Mouse (Mus musculus): ENCODE data around the gene Tvp23a. TPM values are rescaled to one million over a fixed set of nuclear protein-coding genes. Genes with fewer than 3 reads are reported as not detected.

The Tvp23a gene
- polyA plus RNA-seq, 1 experiment from 2014 or later, result 35.5 TPM

DNA sequence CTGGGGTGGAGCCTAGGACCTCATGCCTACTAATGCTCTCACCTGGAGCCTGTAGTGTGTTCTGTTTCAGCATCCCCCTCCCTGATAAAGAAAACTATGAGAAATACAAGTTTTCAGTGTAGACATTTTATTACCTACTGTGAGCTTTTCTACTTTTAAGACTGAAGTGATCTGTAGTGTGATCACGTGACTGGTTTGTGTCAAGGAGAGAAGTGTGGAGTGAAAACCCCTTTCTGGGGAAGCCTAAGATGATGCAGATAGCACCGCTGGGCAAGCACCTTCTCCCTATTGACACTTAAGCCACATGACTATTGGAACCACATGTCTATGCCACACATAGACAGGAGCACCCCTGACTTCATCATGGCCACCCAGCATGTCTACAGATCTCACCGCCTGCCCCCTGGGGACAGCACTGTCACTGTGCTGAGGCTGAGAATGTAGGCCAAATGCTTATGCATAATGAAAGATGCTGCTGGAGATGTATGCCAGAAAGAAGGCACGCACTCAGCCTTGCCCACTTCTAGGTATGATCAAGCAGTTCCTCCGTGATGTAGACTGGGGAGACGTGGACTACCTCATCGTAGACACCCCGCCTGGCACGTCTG is 26.6 kb downstream of the Tvp23a start:
- Histone ChIP-seq H3K9ac (replicated peaks) (no peak overlapping the region), H3K36me3 (peaks cover 97% of the 10 kb centered on the region), H3K27ac (replicated peaks) (no peak overlapping the region), H3K9me3 (no peaks in the 10 kb centered on the region), H3K4me1 (no peaks in the 10 kb centered on the region), H3K27me3 (no peaks in the 10 kb centered on the region), H3K4me3 (no peak overlapping the region), H3K4me2 (replicated peaks) (no peak overlapping the region)
- 96% methylated on average over 9 of the region's 9 CpGs for WGBS
- no peak for ATAC-seq (ENCODE audit: low FRiP score, low read depth)

DNA sequence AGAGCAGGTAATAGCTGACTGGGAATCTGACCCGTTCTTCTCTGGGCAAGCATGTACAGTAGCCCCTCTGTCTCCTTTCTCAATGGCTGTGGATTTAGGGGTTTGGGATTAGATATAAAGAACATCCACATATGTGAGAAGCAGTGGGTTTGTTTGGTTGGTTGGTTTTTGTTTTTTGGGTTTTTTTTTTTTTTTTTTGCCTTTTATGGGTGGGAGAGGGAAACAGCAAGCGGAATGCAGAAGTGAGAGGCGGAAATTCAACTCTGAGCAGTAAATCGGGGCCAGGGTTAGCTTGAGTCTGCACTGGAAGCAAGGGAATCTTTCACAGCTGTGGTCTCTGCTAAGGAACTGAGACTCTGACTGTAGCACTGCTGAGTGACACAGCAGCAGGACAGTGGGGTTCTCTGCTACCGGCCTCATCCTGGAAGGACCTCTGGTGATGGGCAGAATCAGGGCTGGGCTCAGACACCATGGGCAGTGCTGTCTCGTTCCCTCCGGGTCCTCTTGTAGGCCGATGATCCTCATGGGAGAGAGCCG is 29.4 kb downstream of the Tvp23a start:
- WGBS, result 93% methylated on average over 9 of the region's 9 CpGs
- H3K4me2 ChIP-seq (replicated peaks), result no peak overlapping the region
- H3K9me3 ChIP-seq, result no peaks in the 10 kb centered on the region
- no peak overlapping the region for H3K27ac ChIP-seq (replicated peaks)
- H3K36me3 ChIP-seq, result peaks cover 91% of the 10 kb centered on the region
- H3K4me1 ChIP-seq, result 0 out of 2 replicates have a peak, but pooled peaks cover 4% of the 10 kb centered on the region
- no peak for ATAC-seq (ENCODE audit: low FRiP score, low read depth)
- no peak overlapping the region for H3K4me3 ChIP-seq
- no peak overlapping the region for H3K9ac ChIP-seq (replicated peaks)
- no peaks in the 10 kb centered on the region for H3K27me3 ChIP-seq

- peaks cover 82% of the 10 kb centered on the region for H3K36me3 ChIP-seq
- ATAC-seq (ENCODE audit: low FRiP score, low read depth), result no peak
- no peak overlapping the region for H3K4me3 ChIP-seq
- 87% methylated on average over 4 of the region's 4 CpGs for WGBS
- no peak overlapping the region for H3K4me2 ChIP-seq (replicated peaks)
- H3K9ac ChIP-seq (replicated peaks), result no peak overlapping the region
- H3K27me3 ChIP-seq, result no peaks in the 10 kb centered on the region
- H3K9me3 ChIP-seq, result no peaks in the 10 kb centered on the region
- peaks cover 9% of the 10 kb centered on the region; the same call in 1 of the 2 replicates for H3K4me1 ChIP-seq
- H3K27ac ChIP-seq (replicated peaks), result no peak overlapping the region
Measured at GRCm38 (mm10) chr16:10416866-10417265, 30.3 kb downstream of the Tvp23a start.

DNA sequence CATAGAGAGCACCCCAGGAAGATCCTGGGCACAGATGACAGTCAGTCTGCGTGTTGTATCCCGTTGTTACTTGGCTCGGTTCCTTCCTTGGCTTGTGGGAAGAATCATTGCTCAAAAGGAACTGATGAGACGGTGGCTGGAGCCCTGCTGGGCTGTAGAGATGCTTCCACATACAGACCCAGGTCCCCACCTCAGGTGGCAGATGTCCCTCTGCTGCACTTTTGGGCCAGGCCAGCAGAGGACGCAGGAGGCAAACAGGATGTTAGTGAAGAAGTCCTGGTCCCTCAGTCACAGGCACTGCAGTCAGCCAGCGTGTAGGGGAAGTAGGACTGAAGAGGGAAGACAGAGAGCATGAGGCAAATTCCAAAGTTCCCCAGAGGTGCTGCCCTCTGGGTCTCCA is 31.2 kb downstream of the Tvp23a start:
- Histone ChIP-seq H3K27me3 (no peaks in the 10 kb centered on the region), H3K36me3 (peaks cover 73% of the 10 kb centered on the region), H3K4me1 (peaks cover 14% of the 10 kb centered on the region), H3K9me3 (no peaks in the 10 kb centered on the region), H3K9ac (replicated peaks) (no peak overlapping the region), H3K4me3 (no peak overlapping the region), H3K27ac (replicated peaks) (no peak overlapping the region), H3K4me2 (replicated peaks) (no peak overlapping the region)
- 76% methylated on average over 6 of the region's 6 CpGs for WGBS
- no peak for ATAC-seq (ENCODE audit: low FRiP score, low read depth)

DNA sequence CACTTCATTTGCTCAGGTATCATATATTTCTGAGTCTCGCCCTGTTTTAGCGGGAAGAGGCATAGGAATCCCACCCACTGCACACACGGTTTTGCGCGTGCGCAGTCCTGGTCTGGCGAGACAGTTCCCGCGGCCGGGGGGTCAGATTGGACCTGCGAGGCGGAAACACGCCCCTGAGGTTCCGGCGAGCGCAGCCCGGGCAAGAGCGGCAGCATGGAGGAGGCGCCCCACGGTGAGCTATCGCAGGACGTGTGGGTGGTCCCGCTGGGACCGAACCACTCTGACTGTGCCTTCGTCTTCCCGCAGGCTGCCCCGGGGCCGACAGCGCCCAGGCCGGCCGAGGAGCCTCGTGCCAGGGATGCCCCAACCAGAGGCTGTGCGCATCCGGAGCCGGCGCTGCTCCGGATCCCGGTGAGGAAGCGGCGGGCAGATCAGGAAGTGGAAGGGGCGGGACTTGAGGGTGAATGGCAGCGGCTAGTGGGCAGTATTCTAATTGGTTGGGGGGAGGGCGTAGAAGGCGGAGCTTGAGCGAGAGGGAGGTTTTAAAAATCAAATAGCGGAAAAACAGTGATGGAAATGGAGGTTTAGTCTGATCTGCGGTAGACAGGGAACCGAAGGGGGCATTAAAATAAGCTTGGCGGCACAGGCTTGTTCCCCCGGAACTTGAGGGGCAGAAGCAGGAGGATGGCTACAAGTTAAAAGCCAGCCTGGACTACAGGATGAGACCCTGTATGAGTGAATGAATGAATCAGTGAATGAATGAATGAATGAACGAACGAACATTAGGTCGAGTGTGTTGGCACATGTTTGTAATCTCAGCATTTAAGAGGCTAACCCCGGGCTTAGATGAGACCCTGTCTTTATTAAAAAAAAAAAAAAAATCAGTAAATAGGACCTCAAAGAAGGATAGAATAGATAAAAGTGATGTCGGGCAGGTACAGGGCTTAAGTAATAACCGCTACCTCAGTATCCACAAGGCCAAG is 35.1 kb downstream of the Tvp23a start, which contains the start of gene Nubp1:
Gene Nubp1 (plus strand): TSS at position 185 of the 983 bp plus-strand sequence.
- Histone ChIP-seq H3K4me3 (peak within 1 kb of the TSS; percentile 56), H3K9ac (replicated peaks) (peak within 1 kb of the TSS; percentile 53), H3K4me2 (replicated peaks) (peak within 1 kb of the TSS; percentile 65), H3K27ac (replicated peaks) (peak within 1 kb of the TSS; percentile 90), H3K4me1 (peaks cover 15% of the 10 kb centered on the region), H3K36me3 (peaks cover 37% of the 10 kb centered on the region), H3K27me3 (0 out of 2 replicates have a peak, but pooled peaks cover 3% of the 10 kb centered on the region), H3K9me3 (no peaks in the 10 kb centered on the region)
- WGBS, result 3% methylated on average over 56 of the region's 56 CpGs
- ATAC-seq (ENCODE audit: low FRiP score, low read depth), result peak; percentile 97

DNA sequence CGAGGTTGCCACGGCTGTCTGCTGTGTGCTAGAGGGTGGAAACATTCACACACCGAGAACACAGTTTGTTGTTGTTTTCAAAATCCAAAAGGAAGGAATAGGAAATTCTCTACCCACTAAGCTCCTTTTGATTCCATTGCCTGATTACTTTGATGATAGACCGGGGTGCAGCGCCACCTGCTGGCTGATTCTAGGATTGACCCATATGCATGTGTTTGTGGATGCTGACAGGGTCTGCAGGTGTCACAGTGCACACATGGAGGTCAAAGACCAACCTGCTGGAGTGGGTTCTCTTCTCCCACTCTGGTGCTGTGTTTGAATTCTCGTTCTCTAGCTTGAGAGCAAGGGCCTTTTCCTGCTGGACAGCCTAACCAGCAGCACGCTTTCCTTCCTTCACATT is 48.0 kb downstream of the Tvp23a start:
- Histone ChIP-seq H3K4me1 (0 out of 2 replicates have a peak, but pooled peaks cover 8% of the 10 kb centered on the region), H3K27me3 (peaks cover 14% of the 10 kb centered on the region), H3K4me3 (no peak overlapping the region), H3K4me2 (replicated peaks) (no peak overlapping the region), H3K27ac (replicated peaks) (no peak overlapping the region), H3K9ac (replicated peaks) (no peak overlapping the region), H3K36me3 (no peaks in the 10 kb centered on the region), H3K9me3 (no peaks in the 10 kb centered on the region)
- ATAC-seq (ENCODE audit: low FRiP score, low read depth), result no peak
- 30% methylated on average over 7 of the region's 7 CpGs for WGBS

GRCm38 (mm10) chr16:10398755-10399154 is 48.4 kb downstream of the Tvp23a start:
- no peak for ATAC-seq (ENCODE audit: low FRiP score, low read depth)
- no peak overlapping the region for H3K4me2 ChIP-seq (replicated peaks)

DNA sequence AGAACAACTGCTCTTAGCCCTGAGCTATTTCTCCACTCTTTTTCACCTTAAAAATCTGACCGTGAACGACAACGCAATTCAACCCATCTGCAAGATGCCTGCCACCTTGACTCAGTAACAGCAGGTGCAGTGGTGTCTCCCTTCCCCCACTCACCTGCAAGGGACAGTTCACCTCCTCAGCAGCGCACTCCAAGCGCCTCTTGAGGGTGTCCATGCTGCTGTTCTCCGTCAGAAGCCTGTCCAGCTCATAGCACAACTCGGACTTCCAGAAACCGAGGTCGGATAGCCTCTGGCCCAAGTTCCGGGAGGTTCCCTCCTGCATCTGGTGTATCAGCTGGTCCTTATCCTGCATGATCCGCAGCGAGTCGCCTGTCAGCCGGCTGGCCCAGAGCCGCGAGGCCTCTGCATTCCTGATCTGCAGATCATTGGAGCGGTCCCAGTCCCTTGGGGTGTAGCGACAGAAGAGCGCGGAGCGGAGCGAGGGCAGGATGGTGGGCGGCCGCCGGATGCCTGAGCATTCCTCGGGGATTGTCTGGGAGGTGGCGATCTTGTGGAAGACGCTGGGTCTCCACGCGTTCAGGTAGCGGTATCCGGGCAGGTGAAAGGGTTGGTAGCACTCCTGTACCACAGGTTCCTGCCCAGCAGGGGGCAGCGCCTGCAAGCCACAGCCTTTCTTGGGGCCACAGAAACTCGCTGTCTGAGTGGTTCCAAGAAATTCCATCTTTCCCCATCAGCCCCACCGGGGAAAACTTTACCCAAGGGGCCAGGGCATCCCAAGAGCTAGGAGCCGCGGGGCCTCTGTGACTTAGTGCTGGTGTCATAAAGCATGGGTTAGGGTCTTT is 52.2 kb downstream of the Tvp23a start, which contains the start of gene Tekt5:
Gene Tekt5 (minus strand): TSS at position 792 of the 842 bp plus-strand sequence.
- Histone ChIP-seq H3K36me3 (no peaks in the 10 kb centered on the region), H3K9me3 (no peaks in the 10 kb centered on the region), H3K4me3 (peak within 1 kb of the TSS; percentile 32), H3K4me2 (replicated peaks) (peak within 1 kb of the TSS; percentile 53), H3K4me1 (0 out of 2 replicates have a peak, but pooled peaks cover 8% of the 10 kb centered on the region), H3K27me3 (peaks cover 25% of the 10 kb centered on the region), H3K9ac (replicated peaks) (no peak within 1 kb of the TSS; the same call in 1 of the 2 replicates), H3K27ac (replicated peaks) (no peak within 1 kb of the TSS)
- ATAC-seq (ENCODE audit: low FRiP score, low read depth), result 0 out of 2 replicates have a peak, but pooled peaks have one; percentile 34
- WGBS, result 8% methylated on average over 37 of the region's 37 CpGs

More at GRCm38 (mm10) chr16:10398755-10399154, 48.4 kb downstream of the Tvp23a start:
- Histone ChIP-seq H3K27ac (replicated peaks) (no peak overlapping the region), H3K9ac (replicated peaks) (no peak overlapping the region), H3K4me3 (no peak overlapping the region), H3K36me3 (no peaks in the 10 kb centered on the region), H3K4me1 (0 out of 2 replicates have a peak, but pooled peaks cover 8% of the 10 kb centered on the region), H3K27me3 (peaks cover 18% of the 10 kb centered on the region), H3K9me3 (no peaks in the 10 kb centered on the region)
- WGBS, result 71% methylated on average over 5 of the region's 5 CpGs

DNA sequence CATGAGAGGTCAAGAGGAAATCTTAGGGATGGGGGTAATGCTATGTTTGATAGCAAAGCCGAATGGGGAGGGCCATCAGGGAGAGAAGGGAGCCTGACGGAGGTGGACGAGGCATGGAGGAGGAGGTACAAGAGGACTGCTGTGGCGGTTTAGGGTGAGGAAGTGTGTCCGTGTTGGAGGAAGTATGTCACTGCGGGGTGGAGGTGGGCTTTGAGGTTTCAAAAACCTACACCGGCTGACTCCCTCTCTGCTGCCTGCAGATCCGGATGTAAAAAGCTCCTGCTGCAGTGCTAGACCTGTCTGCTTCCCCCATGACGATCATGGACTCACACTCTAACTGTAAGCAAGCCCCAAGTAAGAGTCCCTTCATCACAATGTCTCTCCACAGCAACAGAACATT is 54.6 kb downstream of the Tvp23a start:
- Histone ChIP-seq H3K9ac (replicated peaks) (no peak overlapping the region), H3K27ac (replicated peaks) (no peak overlapping the region), H3K27me3 (peaks cover 25% of the 10 kb centered on the region), H3K36me3 (no peaks in the 10 kb centered on the region), H3K4me1 (0 out of 2 replicates have a peak, but pooled peaks cover 8% of the 10 kb centered on the region), H3K4me3 (no peak overlapping the region), H3K9me3 (no peaks in the 10 kb centered on the region), H3K4me2 (replicated peaks) (no peak overlapping the region)
- WGBS, result 81% methylated on average over 9 of the region's 9 CpGs
- no peak for ATAC-seq (ENCODE audit: low FRiP score, low read depth)

GRCm38 (mm10) chr16:10388634-10389365 is 58.4 kb downstream of the Tvp23a start:
- 86% methylated on average over 6 of the region's 6 CpGs for WGBS
- ATAC-seq (ENCODE audit: low FRiP score, low read depth), result no peak
- H3K9me3 ChIP-seq, result no peaks in the 10 kb centered on the region
- H3K9ac ChIP-seq (replicated peaks), result no peak overlapping the region
- no peak overlapping the region for H3K4me2 ChIP-seq (replicated peaks)
- no peak overlapping the region for H3K4me3 ChIP-seq
- no peaks in the 10 kb centered on the region for H3K4me1 ChIP-seq
- no peak overlapping the region for H3K27ac ChIP-seq (replicated peaks)
- H3K27me3 ChIP-seq, result peaks cover 7% of the 10 kb centered on the region
- H3K36me3 ChIP-seq, result no peaks in the 10 kb centered on the region

Data from midbrain, embryonic 12.5 days (tissue).